Mouse (Mus musculus): ENCODE measurements around the gene Sec16b. TPM values are rescaled to one million over a fixed set of nuclear protein-coding genes. Genes with fewer than 3 reads are reported as not detected.

Gene Sec16b
- total RNA-seq, 1 experiment from 2014 or later: not detected

GRCm38 (mm10) chr1:157507814-157508213, 1.3 kb downstream of the Sec16b start:
- no peak for ATAC-seq (replicated peaks; ENCODE audit: insufficient number of reproducible peaks, low FRiP score, low TSS enrichment, poor library complexity, severe bottlenecking)

GRCm38 (mm10) chr1:157512690-157513448, 6.3 kb downstream of the Sec16b start:
- no peak for ATAC-seq (replicated peaks; ENCODE audit: insufficient number of reproducible peaks, low FRiP score, low TSS enrichment, poor library complexity, severe bottlenecking)

GRCm38 (mm10) chr1:157513559-157513958, 7.0 kb downstream of the Sec16b start:
- ATAC-seq (replicated peaks; ENCODE audit: insufficient number of reproducible peaks, low FRiP score, low TSS enrichment, poor library complexity, severe bottlenecking): no peak

GRCm38 (mm10) chr1:157514298-157514697, 7.8 kb downstream of the Sec16b start:
- no peak for ATAC-seq (replicated peaks; ENCODE audit: insufficient number of reproducible peaks, low FRiP score, low TSS enrichment, poor library complexity, severe bottlenecking)

GRCm38 (mm10) chr1:157516838-157517808, 10.6 kb downstream of the Sec16b start:
- no peak for ATAC-seq (replicated peaks; ENCODE audit: insufficient number of reproducible peaks, low FRiP score, low TSS enrichment, poor library complexity, severe bottlenecking)

- no peak for ATAC-seq (replicated peaks; ENCODE audit: insufficient number of reproducible peaks, low FRiP score, low TSS enrichment, poor library complexity, severe bottlenecking)
These were observed 11.6 kb downstream of the Sec16b start for GRCm38 (mm10) chr1:157518111-157518523.

GRCm38 (mm10) chr1:157519396-157519795, 12.9 kb downstream of the Sec16b start:
- no peak for ATAC-seq (replicated peaks; ENCODE audit: insufficient number of reproducible peaks, low FRiP score, low TSS enrichment, poor library complexity, severe bottlenecking)

- ATAC-seq (replicated peaks; ENCODE audit: insufficient number of reproducible peaks, low FRiP score, low TSS enrichment, poor library complexity, severe bottlenecking): no peak
These were observed 15.8 kb downstream of the Sec16b start for GRCm38 (mm10) chr1:157522322-157522721.

GRCm38 (mm10) chr1:157524775-157525174, 18.2 kb downstream of the Sec16b start:
- ATAC-seq (replicated peaks; ENCODE audit: insufficient number of reproducible peaks, low FRiP score, low TSS enrichment, poor library complexity, severe bottlenecking): no peak

- ATAC-seq (replicated peaks; ENCODE audit: insufficient number of reproducible peaks, low FRiP score, low TSS enrichment, poor library complexity, severe bottlenecking): no peak
These were observed 19.3 kb downstream of the Sec16b start for GRCm38 (mm10) chr1:157525692-157526354.

- no peak for ATAC-seq (replicated peaks; ENCODE audit: insufficient number of reproducible peaks, low FRiP score, low TSS enrichment, poor library complexity, severe bottlenecking)
These were observed 20.1 kb downstream of the Sec16b start for GRCm38 (mm10) chr1:157526625-157527024.

- ATAC-seq (replicated peaks; ENCODE audit: insufficient number of reproducible peaks, low FRiP score, low TSS enrichment, poor library complexity, severe bottlenecking): no peak
These were observed 26.4 kb downstream of the Sec16b start for GRCm38 (mm10) chr1:157532826-157533460.

- no peak for ATAC-seq (replicated peaks; ENCODE audit: insufficient number of reproducible peaks, low FRiP score, low TSS enrichment, poor library complexity, severe bottlenecking)
These were observed 29.0 kb downstream of the Sec16b start for GRCm38 (mm10) chr1:157535571-157535970.

- no peak for ATAC-seq (replicated peaks; ENCODE audit: insufficient number of reproducible peaks, low FRiP score, low TSS enrichment, poor library complexity, severe bottlenecking)
These were observed 29.9 kb downstream of the Sec16b start for GRCm38 (mm10) chr1:157536471-157536870.

- ATAC-seq (replicated peaks; ENCODE audit: insufficient number of reproducible peaks, low FRiP score, low TSS enrichment, poor library complexity, severe bottlenecking): 0 out of 2 replicates have a peak, but pooled peaks have one; percentile 31
These were observed 31.1 kb downstream of the Sec16b start for GRCm38 (mm10) chr1:157537636-157538035.

GRCm38 (mm10) chr1:157545056-157545455, 38.5 kb downstream of the Sec16b start:
- no peak; the same call in 1 of the 2 replicates for ATAC-seq (replicated peaks; ENCODE audit: insufficient number of reproducible peaks, low FRiP score, low TSS enrichment, poor library complexity, severe bottlenecking)

- ATAC-seq (replicated peaks; ENCODE audit: insufficient number of reproducible peaks, low FRiP score, low TSS enrichment, poor library complexity, severe bottlenecking): no peak
These were observed 41.1 kb downstream of the Sec16b start for GRCm38 (mm10) chr1:157547658-157548057.

- ATAC-seq (replicated peaks; ENCODE audit: insufficient number of reproducible peaks, low FRiP score, low TSS enrichment, poor library complexity, severe bottlenecking): peak; percentile 57; the same call in 1 of the 2 replicates
These were observed 43.2 kb downstream of the Sec16b start for GRCm38 (mm10) chr1:157549721-157550120.

Measured in monocyte, adult 5-6 weeks (primary cell).